Mouse (Mus musculus): ENCODE results near the gene Wdr24.
"Not testable (repeated sequence)": the region's sequence is repeated elsewhere in the genome, so short reads cannot be mapped to it uniquely, and the experiment has no call there.

Wdr24 gene

DNA sequence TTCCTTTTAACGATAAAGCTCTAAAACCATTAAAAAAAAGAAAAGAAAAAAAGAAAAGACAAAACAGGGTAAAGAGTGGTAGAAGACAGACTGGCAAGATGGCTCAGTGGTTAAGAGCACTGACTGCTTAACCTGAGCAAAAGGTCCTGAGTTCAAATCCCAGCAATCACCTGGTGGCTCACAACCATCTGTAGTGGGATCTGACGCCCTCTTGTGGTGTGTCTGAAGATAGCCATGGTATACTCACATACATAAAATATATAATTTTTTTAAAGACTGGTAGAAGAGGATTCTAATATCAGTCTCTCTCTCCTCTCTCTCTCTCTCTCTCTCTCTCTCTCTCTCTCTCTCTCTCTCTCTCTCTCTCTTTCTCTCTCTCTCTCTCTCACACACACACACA is 16.0 kb upstream of the Wdr24 start:
- in situ Hi-C loops (cut with MboI, MseI) = not testable (repeated sequence)

DNA sequence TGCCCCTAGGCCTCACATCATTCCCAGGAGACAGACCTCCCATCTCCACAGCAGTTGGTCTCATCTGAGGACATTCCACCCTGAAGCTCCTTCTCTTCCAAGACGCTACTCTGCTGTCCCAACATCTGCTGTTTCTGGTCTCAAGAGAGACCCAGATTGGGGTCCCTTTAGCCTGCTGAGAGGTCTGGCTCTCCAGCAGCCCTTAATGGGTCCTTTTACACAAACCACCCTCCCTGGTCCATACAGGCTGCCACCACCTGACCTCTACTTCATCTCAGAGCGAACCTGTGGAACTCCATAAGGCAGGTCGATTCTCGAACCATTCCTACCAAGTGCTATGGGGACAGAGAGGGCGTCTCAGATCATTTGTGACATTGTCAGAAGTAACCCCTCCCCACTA is 15.4 kb upstream of the Wdr24 start:
- in situ Hi-C loops (cut with MboI, MseI) = no loop called here

DNA sequence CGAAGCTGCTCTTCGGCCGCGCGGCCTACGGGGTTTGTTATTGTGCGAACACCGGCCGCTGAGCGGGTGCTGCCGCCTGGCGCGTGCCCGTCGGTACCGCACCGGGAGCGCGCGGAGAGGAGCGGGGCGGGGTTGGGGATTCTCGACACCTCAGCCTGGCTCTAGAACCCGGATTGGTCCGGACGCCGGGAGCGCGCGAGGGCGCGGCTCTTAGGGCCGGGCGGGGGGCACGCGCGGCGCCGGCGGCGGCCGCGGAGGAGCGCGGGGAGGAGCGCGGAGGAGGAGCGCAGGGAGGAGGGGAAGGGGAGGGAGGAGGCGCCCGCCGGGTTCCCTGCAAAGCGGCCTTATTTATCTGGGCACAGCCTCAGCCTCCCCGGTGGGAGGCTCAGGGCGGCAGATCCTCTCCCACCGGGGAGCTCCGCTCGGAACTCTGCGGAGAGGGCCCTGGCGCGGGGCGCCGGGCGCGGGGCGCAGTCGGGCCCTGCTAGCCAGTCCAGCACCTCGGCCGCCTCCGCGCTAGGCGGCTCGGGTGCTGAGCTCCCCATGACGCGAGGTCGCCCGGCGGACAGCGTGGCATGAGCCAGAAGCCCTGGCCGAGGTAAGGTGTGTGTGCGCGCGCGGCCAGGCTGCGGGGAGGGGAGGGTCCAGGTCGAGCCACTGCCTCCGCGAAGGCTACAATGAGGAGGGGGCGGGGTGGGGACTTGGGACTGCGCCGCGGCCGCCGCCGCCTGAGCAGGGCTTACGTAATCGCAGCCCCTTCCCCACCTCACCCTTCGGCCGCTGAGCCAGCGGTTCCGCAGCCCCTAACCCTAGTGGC is 14.4 kb upstream of the Wdr24 start, which contains the start of gene Fbxl16:
Gene Fbxl16 (plus strand): TSS at position 297 of the 817 bp plus-strand sequence.
- in situ Hi-C loops (cut with MboI, MseI) = no loop called here

DNA sequence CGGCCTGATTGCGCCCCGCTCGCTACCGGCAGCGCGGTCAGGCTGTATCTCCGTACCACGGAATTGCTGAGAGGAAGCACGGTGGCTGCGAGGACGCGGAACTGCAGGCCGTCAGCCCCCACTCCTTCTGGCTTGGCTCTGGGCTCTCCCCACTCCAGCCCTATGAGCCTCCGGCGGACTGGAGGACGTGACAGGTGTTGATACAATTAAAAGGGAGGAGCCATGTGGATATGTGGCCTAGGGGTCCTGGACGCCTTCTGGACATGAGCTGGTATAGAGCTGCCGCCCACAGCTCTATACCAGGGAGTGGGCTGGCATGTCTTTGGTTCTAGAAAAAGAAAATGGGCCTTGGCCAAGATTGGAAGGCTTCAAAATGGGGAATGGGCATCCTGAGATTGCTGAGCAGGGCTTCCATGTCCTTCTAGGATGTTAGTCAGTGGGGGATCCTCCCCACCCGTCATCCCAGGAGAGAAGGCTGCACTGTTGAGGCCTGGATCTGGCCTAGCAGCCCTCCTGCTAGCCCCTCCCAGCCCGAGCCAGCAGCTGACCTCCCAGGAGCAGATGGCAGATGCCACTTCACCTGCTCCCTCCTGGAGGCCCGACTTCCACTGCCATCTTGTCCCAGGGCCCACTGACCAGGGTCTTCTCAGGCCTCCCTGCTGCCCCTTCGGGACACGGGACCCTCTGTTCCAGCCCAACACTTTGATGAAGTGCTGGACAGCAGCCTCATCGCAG is 13.7 kb upstream of the Wdr24 start:
- in situ Hi-C loops (cut with MboI, MseI) = no loop called here

DNA sequence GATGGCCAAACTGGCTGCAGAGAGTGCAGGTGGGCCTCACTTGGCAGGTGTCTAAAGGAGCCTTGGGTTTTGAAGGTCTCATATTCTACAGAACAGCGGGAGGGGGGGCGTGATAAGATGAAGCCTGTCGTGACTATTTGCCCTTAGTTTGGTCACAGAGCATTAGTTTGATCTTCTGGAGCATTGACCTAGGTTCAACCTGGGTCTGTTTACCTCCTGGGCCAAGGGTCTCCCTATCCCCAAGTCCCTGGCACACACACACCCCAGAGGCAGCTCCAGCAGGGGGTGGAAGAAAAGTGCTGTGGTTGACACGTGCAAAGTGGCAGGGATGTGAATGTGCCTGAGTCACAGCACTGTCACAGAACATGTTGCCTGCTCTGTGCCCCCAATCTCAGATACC is 12.5 kb upstream of the Wdr24 start:
- in situ Hi-C loops (cut with MboI, MseI) = no loop called here

DNA sequence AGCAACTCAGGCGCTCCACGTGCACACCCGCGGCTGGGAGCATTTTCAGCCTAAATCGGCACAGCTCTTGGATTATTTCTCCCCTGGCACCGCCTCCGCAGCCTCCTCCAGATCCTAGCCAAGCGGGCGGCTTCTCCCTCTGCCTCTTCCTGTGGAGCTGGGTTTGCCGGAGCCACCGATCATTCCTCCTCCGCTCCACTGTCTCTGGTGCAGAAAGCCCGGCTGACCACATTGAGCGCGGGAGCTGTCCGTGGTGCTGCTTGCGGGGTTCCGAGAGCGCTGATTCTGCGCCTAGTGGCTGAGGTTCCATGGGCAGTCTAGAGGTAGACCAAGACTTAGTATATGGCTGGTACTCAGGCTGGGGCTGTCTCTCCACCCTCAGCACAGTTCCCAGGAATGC is 10.0 kb upstream of the Wdr24 start:
- in situ Hi-C loops (cut with MboI, MseI) = no loop called here

DNA sequence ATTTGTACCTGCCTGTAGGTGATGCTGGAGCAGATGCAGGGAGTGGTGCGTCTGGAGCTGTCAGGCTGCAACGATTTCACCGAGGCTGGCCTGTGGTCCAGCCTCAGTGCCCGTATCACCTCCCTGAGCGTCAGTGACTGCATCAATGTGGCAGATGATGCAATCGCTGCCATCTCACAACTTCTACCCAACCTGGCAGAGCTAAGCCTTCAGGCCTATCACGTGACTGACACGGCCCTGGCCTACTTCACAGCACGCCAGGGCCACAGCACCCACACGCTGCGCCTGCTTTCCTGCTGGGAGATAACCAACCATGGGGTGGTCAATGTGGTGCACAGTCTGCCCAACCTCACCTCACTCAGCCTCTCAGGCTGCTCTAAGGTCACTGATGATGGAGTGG is 5.8 kb upstream of the Wdr24 start:
- in situ Hi-C loops (cut with MboI, MseI) = no loop called here

DNA sequence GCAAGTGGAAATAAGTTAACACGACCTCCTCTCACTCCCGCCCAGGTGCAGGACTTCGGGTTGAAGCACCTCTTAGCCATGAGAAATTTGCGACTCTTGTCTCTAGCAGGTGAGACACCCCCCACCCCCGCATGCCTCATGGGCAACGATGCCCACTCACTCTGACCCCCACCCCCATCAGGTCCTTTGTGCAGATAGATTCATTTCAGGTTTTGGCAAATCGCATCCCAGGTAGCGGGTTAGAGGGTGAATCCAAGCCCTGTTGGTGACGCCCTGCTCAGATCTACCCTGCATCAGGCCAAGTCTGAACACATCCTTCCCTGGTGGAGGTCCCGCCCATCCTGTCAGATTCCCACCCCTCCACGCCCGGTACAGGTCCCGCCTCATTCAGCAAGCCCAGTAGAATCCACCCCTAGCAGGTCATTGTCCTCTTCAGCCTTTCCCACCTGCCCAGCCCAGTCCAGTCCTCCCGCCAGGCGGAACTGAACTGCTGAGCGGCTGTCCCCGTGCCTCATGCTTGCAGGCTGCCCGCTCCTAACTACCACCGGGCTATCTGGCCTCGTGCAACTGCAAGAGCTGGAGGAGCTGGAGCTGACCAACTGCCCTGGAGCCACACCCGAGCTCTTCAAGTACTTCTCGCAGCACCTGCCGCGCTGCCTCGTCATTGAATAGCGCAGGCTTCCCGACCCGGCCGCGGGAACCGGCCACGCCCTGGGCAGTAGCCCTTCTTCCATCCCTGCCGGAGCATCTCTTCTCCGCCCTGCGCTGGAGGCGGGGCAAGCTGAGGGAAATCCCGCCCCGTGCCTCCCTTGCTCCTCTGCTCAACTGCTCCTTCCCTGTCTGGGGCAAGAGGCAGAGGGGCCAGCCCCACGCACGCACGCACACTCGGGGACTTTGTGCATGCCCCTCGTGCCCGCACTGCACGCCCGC is 4.3 kb upstream of the Wdr24 start:
- in situ Hi-C loops (cut with MboI, MseI) = no loop called here

DNA sequence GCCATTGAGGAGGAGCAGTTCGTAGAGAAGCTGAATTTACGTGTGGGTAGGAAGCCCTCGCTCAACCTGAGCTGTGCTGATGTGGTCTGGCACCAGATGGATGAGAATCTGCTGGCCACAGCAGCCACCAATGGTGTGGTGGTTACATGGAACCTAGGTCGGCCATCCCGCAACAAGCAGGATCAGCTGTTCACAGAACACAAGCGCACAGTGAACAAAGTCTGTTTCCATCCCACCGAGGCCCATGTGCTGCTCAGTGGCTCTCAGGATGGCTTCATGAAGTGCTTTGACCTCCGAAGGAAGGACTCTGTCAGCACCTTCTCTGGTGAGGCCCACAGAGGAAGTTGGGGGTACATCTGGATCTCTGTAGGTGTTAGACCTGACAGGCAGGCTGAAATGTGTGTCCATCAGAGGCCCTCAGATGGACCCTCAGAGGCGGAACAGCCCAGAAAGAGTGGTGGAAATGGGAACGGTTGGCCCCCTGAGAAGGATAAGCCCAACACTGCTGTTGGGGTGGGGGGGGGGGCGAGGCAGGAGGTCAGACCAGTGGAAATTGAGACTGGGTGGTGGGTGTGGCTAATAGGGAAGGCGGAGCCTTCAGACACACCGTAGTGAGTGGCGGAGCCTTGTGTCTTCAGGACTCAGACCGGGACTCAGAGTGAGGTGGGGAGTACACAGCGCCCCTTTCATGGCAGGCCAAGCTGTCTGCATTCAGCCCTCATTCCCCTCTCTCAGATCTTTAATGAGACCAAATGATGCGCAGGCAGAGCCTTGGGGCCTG is 1.1 kb downstream of the Wdr24 start:
- in situ Hi-C loops (cut with MboI, MseI) = loop anchor here (25.0 kb wide), 1 partner anchor 2013 kb away; the partner anchor contains the start of gene Snrpc

DNA sequence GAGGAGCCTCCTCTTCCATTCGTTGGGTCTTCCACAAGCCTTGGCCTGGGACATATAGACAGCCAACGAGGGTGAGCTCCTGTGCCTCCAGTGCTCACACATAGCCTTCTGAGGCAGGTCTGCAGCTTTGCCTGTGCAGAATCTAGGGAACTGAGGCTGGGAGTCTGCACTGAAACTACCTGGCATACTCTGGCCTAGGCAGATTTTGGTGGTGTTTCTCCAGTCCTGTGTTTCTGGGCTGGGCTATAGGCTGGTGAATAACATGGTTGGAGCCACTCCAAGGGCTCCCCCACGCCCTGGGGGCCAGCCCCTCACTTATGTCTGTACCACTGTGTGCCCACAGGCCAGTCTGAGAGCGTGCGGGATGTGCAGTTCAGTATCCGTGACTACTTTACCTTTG is 1.9 kb downstream of the Wdr24 start:
- in situ Hi-C loops (cut with MboI, MseI) = loop anchor here (25.0 kb wide), 1 partner anchor 2012 kb away; the partner anchor contains the start of gene Snrpc

DNA sequence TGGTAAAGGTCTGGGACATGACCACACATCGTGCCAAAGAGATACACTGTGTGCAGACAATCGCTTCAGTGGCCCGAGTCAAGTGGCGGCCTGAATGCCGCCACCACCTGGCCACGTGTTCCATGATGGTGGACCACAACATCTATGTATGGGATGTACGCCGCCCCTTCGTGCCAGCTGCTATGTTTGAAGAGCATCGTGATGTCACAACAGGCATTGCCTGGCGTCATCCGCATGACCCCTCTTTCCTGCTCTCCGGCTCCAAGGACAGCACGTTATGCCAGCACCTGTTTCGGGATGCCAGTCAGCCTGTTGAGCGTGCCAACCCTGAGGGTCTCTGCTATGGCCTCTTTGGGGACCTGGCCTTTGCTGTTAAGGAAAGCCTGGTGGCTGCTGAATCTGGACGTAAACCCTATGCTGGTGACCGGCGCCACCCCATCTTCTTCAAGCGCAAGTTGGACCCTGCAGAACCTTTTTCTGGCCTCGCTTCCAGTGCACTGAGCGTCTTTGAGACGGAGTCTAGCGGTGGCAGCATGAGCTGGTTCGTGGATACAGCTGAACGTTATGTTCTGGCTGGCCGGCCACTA is 2.6 kb downstream of the Wdr24 start:
- in situ Hi-C loops (cut with MboI, MseI) = loop anchor here (25.0 kb wide), 1 partner anchor 2011 kb away; the partner anchor contains the start of gene Snrpc

DNA sequence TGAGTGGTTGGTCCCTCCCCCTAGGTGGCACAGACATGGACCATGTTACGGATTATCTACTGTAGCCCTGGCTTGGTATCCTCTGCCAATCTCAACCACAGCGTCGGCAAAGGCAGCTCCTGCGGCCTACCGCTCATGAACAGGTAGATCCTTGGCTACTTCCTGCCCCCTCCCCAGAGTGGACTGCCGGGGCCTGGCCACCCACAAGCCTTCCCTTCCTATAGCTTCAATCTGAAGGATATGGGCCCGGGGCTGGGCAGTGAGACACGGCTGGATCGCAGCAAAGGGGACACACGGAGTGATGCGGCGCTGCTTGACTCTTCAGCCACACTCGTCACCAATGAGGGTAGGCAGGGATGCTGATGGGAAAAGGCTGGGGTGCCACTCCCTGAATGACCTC is 3.6 kb downstream of the Wdr24 start:
- in situ Hi-C loops (cut with MboI, MseI) = loop anchor here (25.0 kb wide), 1 partner anchor 2010 kb away; the partner anchor contains the start of gene Snrpc

DNA sequence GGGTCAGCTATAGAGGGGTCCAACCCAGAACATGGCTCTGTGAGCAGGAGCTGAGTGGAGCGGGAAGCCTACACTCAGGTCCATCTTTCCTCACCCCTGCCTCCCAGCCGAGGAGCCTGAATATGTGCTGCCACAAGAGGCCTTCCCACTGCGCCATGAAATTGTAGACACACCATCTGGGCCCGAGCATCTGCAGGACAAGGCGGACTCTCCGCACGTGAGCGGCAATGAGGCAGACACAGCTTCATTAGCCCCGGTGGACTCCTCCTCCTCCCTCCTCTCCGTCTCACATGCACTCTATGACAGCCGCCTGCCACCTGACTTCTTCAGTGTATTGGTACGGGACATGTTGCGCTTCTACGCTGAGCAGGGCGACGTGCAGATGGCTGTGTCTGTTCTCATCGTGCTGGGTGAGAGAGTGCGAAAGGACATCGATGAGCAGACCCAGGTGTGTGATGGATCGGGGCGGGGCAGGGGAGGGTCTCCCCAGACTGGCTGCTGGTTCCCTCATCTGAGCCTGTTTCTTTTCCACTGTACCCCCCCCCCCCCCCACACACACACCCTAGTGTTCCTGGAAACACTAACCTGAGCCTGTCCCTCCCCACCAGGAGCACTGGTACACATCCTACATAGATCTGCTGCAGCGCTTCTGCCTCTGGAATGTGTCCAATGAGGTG is 4.3 kb downstream of the Wdr24 start:
- in situ Hi-C loops (cut with MboI, MseI) = loop anchor here (25.0 kb wide), 1 partner anchor 2010 kb away; the partner anchor contains the start of gene Snrpc

DNA sequence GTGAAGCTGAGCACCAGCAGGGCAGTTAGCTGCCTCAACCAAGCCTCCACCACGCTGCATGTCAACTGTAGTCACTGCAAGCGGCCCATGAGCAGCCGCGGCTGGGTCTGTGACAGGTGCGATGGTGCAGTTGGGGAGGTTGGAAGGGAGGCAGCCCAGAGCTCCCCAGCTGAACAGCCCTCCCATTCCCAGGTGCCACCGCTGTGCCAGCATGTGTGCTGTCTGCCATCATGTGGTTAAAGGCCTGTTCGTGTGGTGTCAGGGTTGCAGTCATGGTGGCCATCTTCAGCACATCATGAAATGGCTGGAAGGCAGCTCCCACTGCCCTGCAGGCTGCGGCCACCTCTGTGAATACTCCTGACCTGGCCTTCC is 4.8 kb downstream of the Wdr24 start:
- in situ Hi-C loops (cut with MboI, MseI) = loop anchor here (25.0 kb wide), 1 partner anchor 2009 kb away; the partner anchor contains the start of gene Snrpc

DNA sequence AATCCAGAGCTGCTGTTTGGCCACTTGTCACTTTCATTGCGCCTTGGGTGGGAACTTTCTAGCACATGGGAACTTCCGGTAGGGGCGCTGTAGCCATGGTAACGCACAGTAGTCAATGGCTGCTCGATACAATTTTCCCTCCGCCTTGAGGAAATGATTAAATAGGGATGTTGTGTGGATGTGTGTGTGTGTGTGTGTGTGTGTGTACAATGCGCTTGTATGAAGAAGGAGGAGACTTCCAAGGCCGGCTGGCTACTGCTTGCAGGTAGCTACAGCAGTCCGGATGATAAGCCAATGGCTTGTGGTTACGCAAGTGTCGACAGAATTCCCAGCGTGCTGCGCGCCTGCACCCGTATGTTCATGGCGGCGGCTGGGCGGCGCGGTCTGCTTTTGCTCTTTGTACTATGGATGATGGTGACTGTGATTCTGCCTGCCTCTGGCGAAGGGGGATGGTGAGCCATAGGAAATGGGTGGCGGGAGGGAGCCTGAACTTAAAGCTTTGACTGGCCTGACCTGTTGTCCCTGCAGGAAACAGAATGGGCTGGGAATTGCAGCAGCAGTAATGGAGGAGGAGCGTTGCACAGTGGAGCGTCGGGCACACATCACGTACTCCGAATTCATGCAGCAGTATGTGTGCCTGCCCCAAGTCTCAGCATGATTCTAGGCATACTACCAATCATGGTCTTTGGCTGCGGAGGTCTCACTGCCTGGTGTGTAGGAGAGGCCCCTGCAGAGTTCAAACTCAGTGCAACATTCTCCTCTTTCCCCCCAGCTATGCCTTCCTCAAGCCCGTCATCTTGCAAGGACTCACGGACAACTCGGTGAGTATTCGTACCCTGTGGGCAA is 5.5 kb downstream of the Wdr24 start, which contains the start of gene Jmjd8:
Gene Jmjd8 (plus strand): TSS at position 156 of the 846 bp plus-strand sequence.
- in situ Hi-C loops (cut with MboI, MseI) = loop anchor here (25.0 kb wide), 1 partner anchor 2008 kb away; the partner anchor contains the start of gene Snrpc

DNA sequence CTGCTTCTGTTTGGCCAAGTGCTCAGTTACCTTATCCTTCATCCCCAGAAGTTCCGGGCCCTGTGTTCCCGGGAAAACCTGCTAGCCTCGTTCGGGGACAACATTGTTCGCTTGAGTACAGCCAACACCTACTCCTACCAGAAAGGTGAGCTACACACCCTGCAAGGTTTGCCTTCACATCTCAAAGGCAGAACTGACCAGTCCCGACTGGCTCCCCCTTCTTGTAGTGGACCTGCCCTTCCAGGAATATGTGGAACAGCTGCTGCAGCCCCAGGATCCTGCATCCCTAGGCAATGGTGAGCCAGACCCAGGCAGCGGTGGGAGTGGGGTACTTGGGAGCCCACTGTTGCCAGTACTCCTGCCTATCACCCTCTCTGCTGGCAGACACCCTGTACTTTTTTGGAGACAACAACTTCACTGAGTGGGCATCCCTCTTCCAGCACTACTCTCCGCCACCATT is 6.2 kb downstream of the Wdr24 start:
- in situ Hi-C loops (cut with MboI, MseI) = loop anchor here (5.0 to 25.0 kb wide), 3 partner anchors 43 to 2008 kb away; partner anchors contain the start of gene Snrpc

DNA sequence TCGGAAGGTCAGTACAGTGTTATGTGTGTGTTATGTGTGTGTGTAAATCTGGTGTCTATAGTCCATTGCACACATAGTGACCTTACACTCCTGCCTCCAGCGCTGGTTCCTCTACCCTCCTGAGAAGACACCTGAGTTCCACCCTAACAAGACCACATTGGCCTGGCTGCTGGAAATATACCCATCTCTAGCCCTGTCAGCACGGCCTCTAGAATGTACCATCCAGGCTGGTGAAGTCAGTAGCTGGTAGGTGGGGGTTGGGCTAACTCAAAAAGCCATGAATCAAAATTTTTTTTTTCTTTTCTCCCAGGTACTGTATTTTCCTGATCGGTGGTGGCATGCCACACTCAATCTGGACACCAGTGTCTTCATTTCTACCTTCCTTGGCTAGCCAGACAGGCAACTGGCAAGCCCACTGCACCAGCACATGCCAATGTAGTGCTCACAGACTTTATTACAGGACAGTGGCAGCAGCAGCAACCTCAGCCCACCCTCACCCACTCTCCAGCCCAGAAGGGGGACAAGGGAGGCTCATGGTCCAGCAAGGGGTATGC is 6.8 kb downstream of the Wdr24 start:
- in situ Hi-C loops (cut with MboI, MseI) = loop anchor here (5.0 to 25.0 kb wide), 3 partner anchors 42 to 2007 kb away; partner anchors contain the start of gene Snrpc

Measured in T-helper 2 cell (primary cell).